Mouse (Mus musculus) limb, embryonic 12.5 days (tissue): Measurements from ENCODE around the gene Snd1. TPM values are rescaled to one million over a fixed set of nuclear protein-coding genes. Genes with fewer than 3 reads are reported as not detected.

ENCODE experiments used
- ATAC-seq: fragments of 200-750 bp; cut with Nextera tagmentation; 2 replicates; pipeline ENCODE4 v1.8.0; 2017; ENCODE audit warnings: low read depth, moderate TSS enrichment; ENCODE audit not compliant: insufficient number of reproducible peaks, insufficient read depth, low FRiP score, low TSS enrichment
- H3K27ac ChIP-seq: fragments of 300-500 bp; sonication (generic); 2 replicates; pipeline ENCODE4 v1.5.1; 2016; ENCODE audit warnings: mild to moderate bottlenecking, moderate library complexity
- H3K27me3 ChIP-seq: fragments of 300-500 bp; sonication (generic); 2 replicates; pipeline ENCODE4 v1.6.1; 2016; ENCODE audit warnings: mild to moderate bottlenecking, moderate library complexity
- H3K36me3 ChIP-seq: fragments of 300-500 bp; sonication (generic); 2 replicates; pipeline ENCODE4 v1.6.1; 2016; ENCODE audit warnings: mild to moderate bottlenecking, moderate library complexity
- H3K4me1 ChIP-seq: fragments of 300-500 bp; sonication (generic); replicated peaks from 2 replicates; pipeline ENCODE4 v1.6.1; 2016
- H3K4me2 ChIP-seq: fragments of 300-500 bp; sonication (generic); 2 replicates; pipeline ENCODE4 v1.6.1; 2016; ENCODE audit warnings: mild to moderate bottlenecking, moderate library complexity
- H3K4me3 ChIP-seq: fragments of 300-500 bp; sonication (generic); replicated peaks from 2 replicates; pipeline ENCODE4 v1.5.1; 2016; ENCODE audit warnings: mild to moderate bottlenecking
- H3K9ac ChIP-seq: fragments of 300-500 bp; sonication (generic); replicated peaks from 2 replicates; pipeline ENCODE4 v1.6.1; 2016; ENCODE audit warnings: mild to moderate bottlenecking, moderate library complexity
- H3K9me3 ChIP-seq: fragments of 300-500 bp; sonication (generic); 2 replicates; pipeline ENCODE4 v1.6.1; 2016; ENCODE audit warnings: mild to moderate bottlenecking, moderate library complexity
- WGBS: fragments of 180-500 bp; shearing (Covaris S2); methylation state at CpG from one replicate; pipeline ENCODE4 v1.1.7; 2016; 5-methylcytosine and 5-hydroxymethylcytosine counted together
- polyA plus RNA-seq: library from polyadenylated mRNA; unstranded; fragments of >200 nt; fragmentation: Nextera tagmentation; extraction: Ambion mirVana; gene quantifications from 2 replicates; pipeline ENCODE4 v1.2.1, GENCODE M21; 2016

Gene Snd1
- polyA plus RNA-seq, 1 experiment from 2014 or later: 136 TPM

- Histone ChIP-seq H3K4me3 (no peak overlapping the region), H3K9ac (no peak overlapping the region), H3K27ac (no peak overlapping the region), H3K27me3 (no peaks in the 10 kb centered on the region), H3K4me2 (no peak overlapping the region), H3K36me3 (peaks cover 20% of the 10 kb centered on the region), H3K9me3 (no peaks in the 10 kb centered on the region), H3K4me1 (peaks cover 16% of the 10 kb centered on the region)
- WGBS: 85% methylated on average over 5 of the region's 5 CpGs
- ATAC-seq: no peak
Observed at GRCm38 (mm10) chr6:28871725-28872420, 396.9 kb downstream of the Snd1 start.

GRCm38 (mm10) chr6:28872421-28872795 lies 397.5 kb downstream of the Snd1 start:
- no peak overlapping the region for H3K9ac ChIP-seq
- no peak overlapping the region for H3K27ac ChIP-seq
- WGBS: 96% methylated on average over 3 of the region's 3 CpGs
- H3K4me2 ChIP-seq: no peak overlapping the region
- H3K36me3 ChIP-seq: peaks cover 25% of the 10 kb centered on the region
- ATAC-seq: no peak
- peaks cover 17% of the 10 kb centered on the region for H3K4me1 ChIP-seq
- no peaks in the 10 kb centered on the region for H3K9me3 ChIP-seq
- H3K27me3 ChIP-seq: no peaks in the 10 kb centered on the region
- H3K4me3 ChIP-seq: no peak overlapping the region

- Histone ChIP-seq H3K27me3 (no peaks in the 10 kb centered on the region), H3K4me2 (no peak overlapping the region), H3K9ac (no peak overlapping the region), H3K9me3 (no peaks in the 10 kb centered on the region), H3K27ac (no peak overlapping the region), H3K4me3 (no peak overlapping the region), H3K36me3 (peaks cover 26% of the 10 kb centered on the region), H3K4me1 (peaks cover 20% of the 10 kb centered on the region)
- no peak for ATAC-seq
- 80% methylated on average over 11 of the region's 11 CpGs for WGBS
Observed at GRCm38 (mm10) chr6:28874053-28874452, 399.1 kb downstream of the Snd1 start.

- H3K36me3 ChIP-seq: peaks cover 31% of the 10 kb centered on the region
- no peak overlapping the region for H3K4me2 ChIP-seq
- 92% methylated on average over 5 of the region's 5 CpGs for WGBS
- no peak for ATAC-seq
- no peaks in the 10 kb centered on the region for H3K9me3 ChIP-seq
- peaks cover 20% of the 10 kb centered on the region for H3K4me1 ChIP-seq
- H3K9ac ChIP-seq: no peak overlapping the region
- H3K27me3 ChIP-seq: no peaks in the 10 kb centered on the region
- no peak overlapping the region for H3K27ac ChIP-seq
- no peak overlapping the region for H3K4me3 ChIP-seq
Observed at GRCm38 (mm10) chr6:28874759-28875158, 399.8 kb downstream of the Snd1 start.

- Histone ChIP-seq H3K9me3 (no peaks in the 10 kb centered on the region), H3K9ac (no peak overlapping the region), H3K36me3 (peaks cover 36% of the 10 kb centered on the region), H3K4me3 (no peak overlapping the region), H3K27me3 (no peaks in the 10 kb centered on the region), H3K27ac (no peak overlapping the region), H3K4me2 (no peak overlapping the region), H3K4me1 (peaks cover 20% of the 10 kb centered on the region)
- WGBS: 69% methylated on average over 1 of the region's 1 CpGs
- ATAC-seq: no peak
Observed at GRCm38 (mm10) chr6:28875333-28875732, 400.4 kb downstream of the Snd1 start.

- H3K9ac ChIP-seq: no peak overlapping the region
- no peak overlapping the region for H3K27ac ChIP-seq
- no peak overlapping the region for H3K4me2 ChIP-seq
- peaks cover 45% of the 10 kb centered on the region for H3K36me3 ChIP-seq
- 46% methylated on average over 3 of the region's 3 CpGs for WGBS
- H3K4me1 ChIP-seq: peaks cover 20% of the 10 kb centered on the region
- no peaks in the 10 kb centered on the region for H3K27me3 ChIP-seq
- H3K4me3 ChIP-seq: no peak overlapping the region
- ATAC-seq: 0 out of 2 replicates have a peak, but pooled peaks have one; percentile 38
- no peaks in the 10 kb centered on the region for H3K9me3 ChIP-seq
Observed at GRCm38 (mm10) chr6:28876492-28876891, 401.6 kb downstream of the Snd1 start.

- Histone ChIP-seq H3K27ac (no peak overlapping the region), H3K36me3 (peaks cover 56% of the 10 kb centered on the region), H3K9ac (no peak overlapping the region), H3K4me2 (no peak overlapping the region), H3K27me3 (no peaks in the 10 kb centered on the region), H3K4me3 (no peak overlapping the region), H3K9me3 (no peaks in the 10 kb centered on the region), H3K4me1 (peaks cover 20% of the 10 kb centered on the region)
- 23% methylated on average over 7 of the region's 7 CpGs for WGBS
- ATAC-seq: no peak
Observed at GRCm38 (mm10) chr6:28877945-28878666, 403.2 kb downstream of the Snd1 start.

GRCm38 (mm10) chr6:28879315-28879714 lies 404.4 kb downstream of the Snd1 start:
- ATAC-seq: no peak
- peaks cover 68% of the 10 kb centered on the region for H3K36me3 ChIP-seq

GRCm38 (mm10) chr6:28880909-28881308 lies 406.0 kb downstream of the Snd1 start:
- H3K27me3 ChIP-seq: no peaks in the 10 kb centered on the region
- no peaks in the 10 kb centered on the region for H3K9me3 ChIP-seq
- WGBS: 83% methylated on average over 4 of the region's 4 CpGs
- peaks cover 20% of the 10 kb centered on the region for H3K4me1 ChIP-seq
- no peak overlapping the region for H3K4me3 ChIP-seq
- H3K9ac ChIP-seq: no peak overlapping the region
- H3K36me3 ChIP-seq: peaks cover 72% of the 10 kb centered on the region
- H3K4me2 ChIP-seq: no peak overlapping the region
- ATAC-seq: no peak
- no peak overlapping the region for H3K27ac ChIP-seq

More at GRCm38 (mm10) chr6:28879315-28879714, 404.4 kb downstream of the Snd1 start:
- Histone ChIP-seq H3K9ac (no peak overlapping the region), H3K4me3 (no peak overlapping the region), H3K27ac (no peak overlapping the region), H3K9me3 (no peaks in the 10 kb centered on the region), H3K4me2 (no peak overlapping the region), H3K4me1 (peaks cover 20% of the 10 kb centered on the region), H3K27me3 (no peaks in the 10 kb centered on the region)
- WGBS: 74% methylated on average over 8 of the region's 8 CpGs

- H3K27ac ChIP-seq: no peak overlapping the region
- no peak overlapping the region for H3K4me2 ChIP-seq
- peaks cover 85% of the 10 kb centered on the region for H3K36me3 ChIP-seq
- no peaks in the 10 kb centered on the region for H3K27me3 ChIP-seq
- no peak for ATAC-seq
- H3K9me3 ChIP-seq: no peaks in the 10 kb centered on the region
- H3K4me1 ChIP-seq: no peaks in the 10 kb centered on the region
- H3K9ac ChIP-seq: no peak overlapping the region
- 70% methylated on average over 5 of the region's 5 CpGs for WGBS
- no peak overlapping the region for H3K4me3 ChIP-seq
Observed at GRCm38 (mm10) chr6:28883518-28883917, 408.6 kb downstream of the Snd1 start.

GRCm38 (mm10) chr6:28886724-28887440 lies 411.9 kb downstream of the Snd1 start:
- Histone ChIP-seq H3K4me3 (no peak overlapping the region), H3K9ac (no peak overlapping the region), H3K9me3 (no peaks in the 10 kb centered on the region), H3K4me1 (no peaks in the 10 kb centered on the region), H3K36me3 (peaks cover 97% of the 10 kb centered on the region), H3K4me2 (no peak overlapping the region), H3K27ac (no peak overlapping the region), H3K27me3 (no peaks in the 10 kb centered on the region)
- 84% methylated on average over 7 of the region's 7 CpGs for WGBS
- no peak for ATAC-seq
